Mouse (Mus musculus): ENCODE results near the gene Scap.
A peak's percentile ranks its signal among the peaks of the same experiment; 100 is the strongest.

Gene Scap

GRCm38 (mm10) chr9:110333135-110333895 lies at the start of gene Scap:
Scap (plus strand) TSS chr9:110333288.
- peak; percentile 97 for DNase-seq

- DNase-seq = no peak
These were observed 48.9 kb upstream of the Scap start for GRCm38 (mm10) chr9:110284075-110284697.

- no peak for DNase-seq
These were observed 45.7 kb upstream of the Scap start for GRCm38 (mm10) chr9:110287321-110287924.

- no peak for DNase-seq
These were observed 39.8 kb upstream of the Scap start for GRCm38 (mm10) chr9:110293254-110293718.

- DNase-seq = no peak
These were observed 39.1 kb upstream of the Scap start for GRCm38 (mm10) chr9:110293873-110294415.

GRCm38 (mm10) chr9:110294786-110295185 lies 38.3 kb upstream of the Scap start:
- DNase-seq = no peak

- DNase-seq = peak; percentile 86
These were observed 36.0 kb upstream of the Scap start for GRCm38 (mm10) chr9:110296867-110297627.

GRCm38 (mm10) chr9:110304516-110304915 lies 28.6 kb upstream of the Scap start:
- no peak for DNase-seq

GRCm38 (mm10) chr9:110304969-110305651 lies 28.0 kb upstream of the Scap start, which contains the start of gene Elp6:
Elp6 (plus strand) TSS chr9:110305173.
- peak; percentile 94 for DNase-seq

- no peak for DNase-seq
These were observed 26.7 kb upstream of the Scap start for GRCm38 (mm10) chr9:110306371-110306770.

GRCm38 (mm10) chr9:110314706-110315105 lies 18.4 kb upstream of the Scap start:
- DNase-seq = no peak

GRCm38 (mm10) chr9:110315410-110315809 lies 17.7 kb upstream of the Scap start:
- no peak for DNase-seq

GRCm38 (mm10) chr9:110315904-110316303 lies 17.2 kb upstream of the Scap start:
- DNase-seq = no peak

- DNase-seq = no peak
These were observed 16.6 kb upstream of the Scap start for GRCm38 (mm10) chr9:110316503-110316902.

GRCm38 (mm10) chr9:110320769-110321168 lies 12.3 kb upstream of the Scap start:
- DNase-seq = peak; percentile 44

GRCm38 (mm10) chr9:110322972-110323371 lies 10.1 kb upstream of the Scap start:
- no peak for DNase-seq

- DNase-seq = no peak
These were observed 8.9 kb upstream of the Scap start for GRCm38 (mm10) chr9:110324181-110324580.

- DNase-seq = no peak
These were observed 4.9 kb upstream of the Scap start for GRCm38 (mm10) chr9:110328178-110328577.

- DNase-seq = no peak
These were observed 4.0 kb upstream of the Scap start for GRCm38 (mm10) chr9:110328946-110329630.

- peak; percentile 26 for DNase-seq
These were observed 3.4 kb upstream of the Scap start for GRCm38 (mm10) chr9:110329655-110330054.

- no peak for DNase-seq
These were observed 2.7 kb upstream of the Scap start for GRCm38 (mm10) chr9:110330341-110330740.
